Mouse (Mus musculus) small intestine, adult 2 months (tissue): ENCODE results near the gene Ddx11.

Source experiments
- CTCF ChIP-seq: fragments of 200-500 bp; IDR thresholded peaks from 2 replicates; pipeline ENCODE4 v1.5.1; 2012; ENCODE audit warnings: low read depth, mild to moderate bottlenecking, control low read depth, inconsistent platforms, low read length, moderate library complexity, mixed read lengths; ENCODE audit not compliant: insufficient replicate concordance, insufficient read length; ENCODE audit errors: extremely low read depth
- POLR2A ChIP-seq: fragments of 200-500 bp; IDR thresholded peaks from 2 replicates; pipeline ENCODE4 v1.6.1; 2012; ENCODE audit warnings: low read depth, mild to moderate bottlenecking, control low read depth, inconsistent platforms, low read length, moderate library complexity

DNA sequence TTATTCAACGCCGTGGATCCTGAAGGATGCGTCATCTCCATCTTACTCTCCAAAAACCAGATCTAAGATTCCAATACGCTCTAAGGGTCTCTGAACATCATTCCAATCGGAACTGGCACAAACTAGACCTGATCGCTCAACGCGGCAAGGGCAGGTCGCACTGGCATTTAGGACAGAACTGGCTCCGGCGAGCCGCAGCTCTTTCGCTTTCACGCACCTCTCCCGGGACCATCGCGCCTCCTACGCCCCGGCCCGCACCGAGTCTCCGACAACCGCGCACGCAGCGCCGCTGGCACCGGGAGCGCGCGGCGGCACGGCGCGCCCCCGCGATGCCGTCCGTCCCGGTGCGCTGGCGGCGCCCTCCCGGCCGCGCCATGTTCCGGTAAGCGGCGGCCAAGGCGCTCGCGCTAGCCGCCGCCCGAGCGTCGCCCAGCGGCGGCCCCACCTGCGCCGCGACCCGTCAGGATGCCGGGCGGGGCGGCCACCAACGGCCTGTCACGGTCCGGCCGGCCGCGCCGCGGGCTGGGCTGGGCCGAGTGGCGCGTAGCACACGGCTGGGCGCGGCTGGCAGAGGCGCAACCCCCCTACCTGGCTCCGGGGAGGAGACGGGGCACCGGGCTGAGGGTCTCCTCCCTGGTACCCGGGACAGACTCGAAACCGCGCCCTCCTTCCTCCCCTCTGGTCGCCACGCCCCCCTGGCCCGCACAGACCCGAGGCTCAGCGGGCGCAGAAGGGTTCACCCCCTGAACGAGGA lies 47.0 kb upstream of the Ddx11 start:
- TF ChIP-seq CTCF (no peak), POLR2A (no peak)
